Mouse (Mus musculus) heart, adult 18-20 months (tissue): Measurements from ENCODE around the gene Fam184a. TPM values are rescaled to one million over a fixed set of nuclear protein-coding genes. Genes with fewer than 3 reads are reported as not detected.
A peak's percentile ranks its signal among the peaks of the same experiment; 100 is the strongest.
"Not testable (repeated sequence)": the region's sequence is repeated elsewhere in the genome, so short reads cannot be mapped to it uniquely, and the experiment has no call there.

Source experiments
- DNase-seq, 2 experiments: peaks; one replicate each; pipeline ENCODE4 v3.0.0; 2021 to 2022; ENCODE audit warnings: mixed read lengths in 1 of 2
- total RNA-seq, 2 experiments: library from RNA; stranded (reverse); gene quantifications; 2 replicates each; pipeline ENCODE4 v1.2.3; 2021

The Fam184a gene
- total RNA-seq, 2 experiments from 2014 or later = 0.85 to 1.5 TPM

- DNase-seq = no peak
Observed at GRCm38 (mm10) chr10:53691263-53691662, 59.7 kb downstream of the Fam184a start.

GRCm38 (mm10) chr10:53688952-53689584, 61.9 kb downstream of the Fam184a start:
- DNase-seq = no peak

GRCm38 (mm10) chr10:53688533-53688932, 62.4 kb downstream of the Fam184a start:
- no peak for DNase-seq

GRCm38 (mm10) chr10:53687888-53688287, 63.0 kb downstream of the Fam184a start:
- no peak for DNase-seq

- no peak for DNase-seq
Observed at GRCm38 (mm10) chr10:53685806-53686205, 65.1 kb downstream of the Fam184a start.

- DNase-seq = no peak
Observed at GRCm38 (mm10) chr10:53683226-53683625, 67.7 kb downstream of the Fam184a start.

GRCm38 (mm10) chr10:53679690-53680557, 71.0 kb downstream of the Fam184a start:
- DNase-seq = no peak

GRCm38 (mm10) chr10:53661788-53662187, 89.1 kb downstream of the Fam184a start:
- peak; percentile 4 to 9 for DNase-seq

GRCm38 (mm10) chr10:53654239-53654638, 96.7 kb downstream of the Fam184a start:
- not testable (repeated sequence) for DNase-seq

GRCm38 (mm10) chr10:53650683-53651082, 100.2 kb downstream of the Fam184a start:
- no peak for DNase-seq

GRCm38 (mm10) chr10:53641507-53641906, 109.4 kb downstream of the Fam184a start:
- DNase-seq = peak in 1 of 2 experiments; percentile 32

GRCm38 (mm10) chr10:53635246-53635971, 115.5 kb downstream of the Fam184a start:
- peak; percentile 25 to 57 for DNase-seq

- no peak for DNase-seq
Observed at GRCm38 (mm10) chr10:53634160-53634559, 116.8 kb downstream of the Fam184a start.

GRCm38 (mm10) chr10:53630339-53630738, 120.6 kb downstream of the Fam184a start, which contains the start of gene Mcm9:
Gene Mcm9, minus strand, starts transcription at chr10:53630439.
- not testable (repeated sequence) for DNase-seq

GRCm38 (mm10) chr10:53629918-53630250, 121.0 kb downstream of the Fam184a start:
- DNase-seq = peak; percentile 98 to 99

- peak; percentile 91 to 93 for DNase-seq
Observed at GRCm38 (mm10) chr10:53629247-53629917, 121.5 kb downstream of the Fam184a start.

GRCm38 (mm10) chr10:53615850-53616616, 134.9 kb downstream of the Fam184a start:
- DNase-seq = peak in 1 of 2 experiments; percentile 15

- DNase-seq = no peak
Observed at GRCm38 (mm10) chr10:53613955-53614354, 137.0 kb downstream of the Fam184a start.

- no peak for DNase-seq
Observed at GRCm38 (mm10) chr10:53612172-53612571, 138.8 kb downstream of the Fam184a start.

GRCm38 (mm10) chr10:53608274-53608673, 142.6 kb downstream of the Fam184a start:
- DNase-seq = no peak

- no peak for DNase-seq
Observed at GRCm38 (mm10) chr10:53605328-53605727, 145.6 kb downstream of the Fam184a start.
